Mouse (Mus musculus) limb, embryonic 12.5 days (tissue): ENCODE measurements around the gene Cdk15. TPM values are rescaled to one million over a fixed set of nuclear protein-coding genes. Genes with fewer than 3 reads are reported as not detected.
A peak's percentile ranks its signal among the peaks of the same experiment; 100 is the strongest.

Source experiments
- ATAC-seq: fragments of 200-750 bp; cut with Nextera tagmentation; 2 replicates; pipeline ENCODE4 v1.8.0; 2017; ENCODE audit warnings: low read depth, moderate TSS enrichment; ENCODE audit not compliant: insufficient number of reproducible peaks, insufficient read depth, low FRiP score, low TSS enrichment
- H3K27ac ChIP-seq: fragments of 300-500 bp; sonication (generic); 2 replicates; pipeline ENCODE4 v1.5.1; 2016; ENCODE audit warnings: mild to moderate bottlenecking, moderate library complexity
- H3K27me3 ChIP-seq: fragments of 300-500 bp; sonication (generic); 2 replicates; pipeline ENCODE4 v1.6.1; 2016; ENCODE audit warnings: mild to moderate bottlenecking, moderate library complexity
- H3K36me3 ChIP-seq: fragments of 300-500 bp; sonication (generic); 2 replicates; pipeline ENCODE4 v1.6.1; 2016; ENCODE audit warnings: mild to moderate bottlenecking, moderate library complexity
- H3K4me1 ChIP-seq: fragments of 300-500 bp; sonication (generic); replicated peaks from 2 replicates; pipeline ENCODE4 v1.6.1; 2016
- H3K4me2 ChIP-seq: fragments of 300-500 bp; sonication (generic); 2 replicates; pipeline ENCODE4 v1.6.1; 2016; ENCODE audit warnings: mild to moderate bottlenecking, moderate library complexity
- H3K4me3 ChIP-seq: fragments of 300-500 bp; sonication (generic); replicated peaks from 2 replicates; pipeline ENCODE4 v1.5.1; 2016; ENCODE audit warnings: mild to moderate bottlenecking
- H3K9ac ChIP-seq: fragments of 300-500 bp; sonication (generic); replicated peaks from 2 replicates; pipeline ENCODE4 v1.6.1; 2016; ENCODE audit warnings: mild to moderate bottlenecking, moderate library complexity
- H3K9me3 ChIP-seq: fragments of 300-500 bp; sonication (generic); 2 replicates; pipeline ENCODE4 v1.6.1; 2016; ENCODE audit warnings: mild to moderate bottlenecking, moderate library complexity
- WGBS: fragments of 180-500 bp; shearing (Covaris S2); methylation state at CpG from one replicate; pipeline ENCODE4 v1.1.7; 2016; 5-methylcytosine and 5-hydroxymethylcytosine counted together
- polyA plus RNA-seq: library from polyadenylated mRNA; unstranded; fragments of >200 nt; fragmentation: Nextera tagmentation; extraction: Ambion mirVana; gene quantifications from 2 replicates; pipeline ENCODE4 v1.2.1, GENCODE M21; 2016

Gene Cdk15
- polyA plus RNA-seq, 1 experiment from 2014 or later = not detected

GRCm38 (mm10) chr1:59313154-59313940, 56.6 kb downstream of the Cdk15 start:
- Histone ChIP-seq H3K36me3 (no peaks in the 10 kb centered on the region), H3K4me3 (no peak overlapping the region), H3K9me3 (no peaks in the 10 kb centered on the region), H3K4me2 (no peak overlapping the region), H3K9ac (no peak overlapping the region), H3K4me1 (peaks cover 30% of the 10 kb centered on the region), H3K27me3 (no peaks in the 10 kb centered on the region), H3K27ac (no peak overlapping the region)
- 66% methylated on average over 8 of the region's 8 CpGs for WGBS
- no peak for ATAC-seq

- ATAC-seq = no peak
- no peak overlapping the region for H3K27ac ChIP-seq
- peaks cover 36% of the 10 kb centered on the region for H3K4me1 ChIP-seq
- no peak overlapping the region for H3K9ac ChIP-seq
- no peak overlapping the region; the same call in 1 of the 2 replicates for H3K4me2 ChIP-seq
- no peak overlapping the region for H3K4me3 ChIP-seq
- 8% methylated on average over 5 of the region's 5 CpGs for whole genome bisulfite sequencing
- no peaks in the 10 kb centered on the region for H3K36me3 ChIP-seq
- no peaks in the 10 kb centered on the region for H3K27me3 ChIP-seq
- no peaks in the 10 kb centered on the region for H3K9me3 ChIP-seq
Measured at GRCm38 (mm10) chr1:59315057-59315807, 58.5 kb downstream of the Cdk15 start.

- 13% methylated on average over 9 of the region's 9 CpGs for WGBS
- Histone ChIP-seq H3K4me1 (peaks cover 42% of the 10 kb centered on the region), H3K4me3 (no peak overlapping the region), H3K4me2 (peak overlapping the region; percentile 31; the same call in 1 of the 2 replicates), H3K27me3 (no peaks in the 10 kb centered on the region), H3K9ac (no peak overlapping the region), H3K27ac (no peak overlapping the region), H3K36me3 (no peaks in the 10 kb centered on the region), H3K9me3 (no peaks in the 10 kb centered on the region)
- no peak for ATAC-seq
Measured at GRCm38 (mm10) chr1:59316031-59316385, 59.3 kb downstream of the Cdk15 start.

GRCm38 (mm10) chr1:59316386-59317051, 59.8 kb downstream of the Cdk15 start:
- Histone ChIP-seq H3K27ac (peak overlapping the region; percentile 46; the same call in 1 of the 2 replicates), H3K4me1 (peaks cover 42% of the 10 kb centered on the region), H3K9ac (no peak overlapping the region; the same call in 1 of the 2 replicates), H3K9me3 (no peaks in the 10 kb centered on the region), H3K36me3 (no peaks in the 10 kb centered on the region), H3K4me2 (peak overlapping the region; percentile 31), H3K27me3 (no peaks in the 10 kb centered on the region), H3K4me3 (no peak overlapping the region)
- no peak for ATAC-seq
- WGBS = 7% methylated on average over 6 of the region's 6 CpGs

GRCm38 (mm10) chr1:59317397-59317796, 60.7 kb downstream of the Cdk15 start:
- no peak overlapping the region for H3K4me3 ChIP-seq
- ATAC-seq = no peak
- WGBS = 70% methylated on average over 1 of the region's 1 CpGs
- no peak overlapping the region for H3K27ac ChIP-seq
- H3K36me3 ChIP-seq = no peaks in the 10 kb centered on the region
- no peaks in the 10 kb centered on the region for H3K27me3 ChIP-seq
- H3K4me1 ChIP-seq = peaks cover 49% of the 10 kb centered on the region
- H3K9ac ChIP-seq = no peak overlapping the region
- no peaks in the 10 kb centered on the region for H3K9me3 ChIP-seq
- H3K4me2 ChIP-seq = no peak overlapping the region

- Histone ChIP-seq H3K4me3 (no peak overlapping the region), H3K27me3 (no peaks in the 10 kb centered on the region), H3K9ac (no peak overlapping the region), H3K4me2 (no peak overlapping the region), H3K9me3 (peaks cover 6% of the 10 kb centered on the region; the same call in 1 of the 2 replicates), H3K4me1 (peaks cover 53% of the 10 kb centered on the region), H3K36me3 (no peaks in the 10 kb centered on the region), H3K27ac (no peak overlapping the region)
- ATAC-seq = no peak
- WGBS = 46% methylated on average over 5 of the region's 5 CpGs
Measured at GRCm38 (mm10) chr1:59318878-59319277, 62.2 kb downstream of the Cdk15 start.

- Histone ChIP-seq H3K4me1 (peaks cover 40% of the 10 kb centered on the region), H3K9me3 (peaks cover 6% of the 10 kb centered on the region; the same call in 1 of the 2 replicates), H3K27me3 (no peaks in the 10 kb centered on the region), H3K27ac (peak overlapping the region; percentile 87), H3K4me2 (no peak overlapping the region), H3K9ac (no peak overlapping the region), H3K4me3 (no peak overlapping the region), H3K36me3 (no peaks in the 10 kb centered on the region)
- no peak for ATAC-seq
- WGBS = 67% methylated on average over 9 of the region's 9 CpGs
Measured at GRCm38 (mm10) chr1:59321076-59321879, 64.6 kb downstream of the Cdk15 start.

GRCm38 (mm10) chr1:59321880-59322836, 65.5 kb downstream of the Cdk15 start:
- Histone ChIP-seq H3K27me3 (no peaks in the 10 kb centered on the region), H3K4me1 (peaks cover 45% of the 10 kb centered on the region), H3K9ac (0 out of 2 replicates have a peak overlapping the region, but pooled peaks have one; percentile 1), H3K27ac (peak overlapping the region; percentile 87), H3K4me3 (no peak overlapping the region), H3K4me2 (no peak overlapping the region), H3K36me3 (no peaks in the 10 kb centered on the region), H3K9me3 (peaks cover 6% of the 10 kb centered on the region; the same call in 1 of the 2 replicates)
- 15% methylated on average over 9 of the region's 9 CpGs for WGBS
- ATAC-seq = peak; percentile 92

- no peaks in the 10 kb centered on the region for H3K27me3 ChIP-seq
- H3K9me3 ChIP-seq = peaks cover 6% of the 10 kb centered on the region; the same call in 1 of the 2 replicates
- no peak for ATAC-seq
- H3K27ac ChIP-seq = no peak overlapping the region; the same call in 1 of the 2 replicates
- no peak overlapping the region for H3K9ac ChIP-seq
- 29% methylated on average over 10 of the region's 10 CpGs for WGBS
- H3K4me1 ChIP-seq = peaks cover 46% of the 10 kb centered on the region
- no peak overlapping the region for H3K4me3 ChIP-seq
- H3K4me2 ChIP-seq = no peak overlapping the region
- H3K36me3 ChIP-seq = no peaks in the 10 kb centered on the region
Measured at GRCm38 (mm10) chr1:59326854-59327395, 70.2 kb downstream of the Cdk15 start.
